Mouse (Mus musculus) lung, postnatal 10 days (tissue): ENCODE measurements around the gene Agl.

ENCODE experiments used
- DNase-seq: peaks from one replicate; pipeline ENCODE4 v3.0.0; 2021

Gene Agl

DNA sequence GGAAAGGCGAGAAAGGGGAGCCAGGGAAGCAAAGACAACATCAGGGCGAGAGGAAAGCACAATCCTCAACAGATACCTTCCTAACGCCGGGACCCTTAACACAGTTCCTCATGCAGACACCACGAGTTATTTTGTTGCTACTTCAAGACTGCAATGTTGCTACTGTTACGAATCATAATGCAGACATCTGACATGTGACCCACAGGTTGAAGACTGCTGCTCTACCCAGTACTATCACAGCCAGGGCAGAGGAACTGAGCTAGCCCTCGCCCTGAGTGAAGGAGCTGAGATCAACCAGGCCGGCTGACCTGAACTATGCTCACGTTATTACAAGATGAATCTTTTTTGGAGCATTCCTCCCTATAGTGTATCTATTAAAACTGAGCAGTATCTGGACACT, 67.0 kb downstream of the Agl start:
- no peak for DNase-seq

DNA sequence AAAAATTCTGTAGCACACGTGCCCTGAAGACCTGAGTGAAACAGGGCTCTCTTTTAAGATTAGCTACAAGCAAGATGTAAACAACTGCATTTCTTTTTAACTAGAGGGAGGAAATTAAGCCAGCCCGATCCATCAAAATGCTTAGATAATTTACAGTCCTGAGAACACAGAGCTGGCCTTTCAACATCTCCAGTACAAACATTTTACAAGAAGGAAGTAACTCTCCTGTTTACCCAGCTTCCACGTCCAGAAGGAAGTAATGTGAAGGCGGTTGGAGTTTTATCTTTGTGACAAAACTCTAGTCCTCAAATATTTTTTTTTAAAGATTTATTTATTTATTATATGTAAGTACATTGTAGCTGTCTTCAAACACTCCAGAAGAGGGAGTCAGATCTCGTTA, 67.9 kb downstream of the Agl start:
- DNase-seq, result no peak

DNA sequence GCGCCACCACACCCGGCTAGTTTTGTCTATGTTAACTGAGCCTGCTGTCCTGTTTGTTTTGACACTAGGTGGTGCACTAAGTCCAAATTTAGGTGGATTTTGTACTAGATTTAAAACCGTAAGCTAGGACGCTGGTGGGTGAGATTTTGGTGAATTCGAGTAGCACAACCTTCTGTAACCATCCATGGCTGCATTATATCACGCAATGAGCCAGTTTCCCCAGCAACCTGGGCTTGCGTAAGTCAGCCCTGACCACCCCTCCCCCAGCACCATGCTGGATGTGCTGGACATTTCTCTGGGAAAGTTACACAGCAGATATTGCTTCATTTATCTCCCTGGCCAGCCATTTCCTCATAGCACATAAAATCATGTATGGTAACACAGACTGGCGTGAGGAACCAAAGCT, 70.6 kb downstream of the Agl start:
- peak; percentile 23 for DNase-seq

GRCm38 (mm10) chr3:116729483-116730174, 78.3 kb downstream of the Agl start:
- no peak for DNase-seq

- DNase-seq, result peak; percentile 11
Observed at GRCm38 (mm10) chr3:116726807-116727206, 81.2 kb downstream of the Agl start.

GRCm38 (mm10) chr3:116723496-116724481, 84.2 kb downstream of the Agl start:
- no peak for DNase-seq

- no peak for DNase-seq
Observed at GRCm38 (mm10) chr3:116722980-116723379, 85.0 kb downstream of the Agl start.

- no peak for DNase-seq
Observed at GRCm38 (mm10) chr3:116718951-116719350, 89.0 kb downstream of the Agl start.

DNA sequence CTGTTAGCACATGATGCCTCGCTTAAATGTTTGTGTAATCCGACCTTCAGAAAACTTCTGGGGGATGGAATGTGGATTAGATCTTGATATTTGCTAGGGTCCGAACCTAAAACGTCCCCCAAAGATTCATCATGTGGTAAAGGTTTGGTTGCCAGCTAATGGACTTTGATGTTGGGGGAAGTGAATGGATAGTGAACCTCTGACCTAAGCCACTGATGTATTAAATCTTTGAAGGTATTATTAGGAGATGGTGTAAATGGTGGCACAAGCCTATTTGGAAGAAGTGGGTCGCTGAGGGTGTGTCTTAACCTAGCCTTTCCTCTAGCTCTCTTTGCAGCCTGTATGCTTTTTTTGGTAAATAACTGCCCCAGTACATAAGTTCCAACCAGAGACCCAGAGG, 94.9 kb downstream of the Agl start:
- DNase-seq, result no peak

DNA sequence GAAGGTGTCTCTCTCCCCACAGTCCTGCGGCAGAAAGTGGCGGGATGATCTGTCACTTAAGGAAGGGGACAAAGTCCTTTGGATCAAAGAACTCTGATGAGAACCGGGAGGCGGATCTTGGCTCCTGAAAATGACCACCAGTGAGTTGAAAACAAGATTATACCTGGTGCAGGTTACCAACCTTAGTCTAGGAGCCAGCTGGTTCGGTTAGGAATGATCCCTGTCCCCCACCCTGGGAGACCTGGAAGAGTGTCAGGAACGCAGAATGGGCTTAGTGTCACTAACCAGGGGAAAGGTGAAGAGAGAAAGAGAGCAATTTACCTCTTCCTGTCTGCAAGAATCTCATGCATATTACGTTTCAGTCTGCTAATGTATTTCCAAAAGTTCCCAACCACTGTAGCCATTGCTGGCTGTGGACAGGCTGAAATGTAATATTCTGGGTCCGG, 95.5 kb downstream of the Agl start, which contains the start of gene Slc35a3:
TSS of gene Slc35a3 (minus strand) at position 396 of the 446 bp plus-strand sequence.
- no peak for DNase-seq

DNA sequence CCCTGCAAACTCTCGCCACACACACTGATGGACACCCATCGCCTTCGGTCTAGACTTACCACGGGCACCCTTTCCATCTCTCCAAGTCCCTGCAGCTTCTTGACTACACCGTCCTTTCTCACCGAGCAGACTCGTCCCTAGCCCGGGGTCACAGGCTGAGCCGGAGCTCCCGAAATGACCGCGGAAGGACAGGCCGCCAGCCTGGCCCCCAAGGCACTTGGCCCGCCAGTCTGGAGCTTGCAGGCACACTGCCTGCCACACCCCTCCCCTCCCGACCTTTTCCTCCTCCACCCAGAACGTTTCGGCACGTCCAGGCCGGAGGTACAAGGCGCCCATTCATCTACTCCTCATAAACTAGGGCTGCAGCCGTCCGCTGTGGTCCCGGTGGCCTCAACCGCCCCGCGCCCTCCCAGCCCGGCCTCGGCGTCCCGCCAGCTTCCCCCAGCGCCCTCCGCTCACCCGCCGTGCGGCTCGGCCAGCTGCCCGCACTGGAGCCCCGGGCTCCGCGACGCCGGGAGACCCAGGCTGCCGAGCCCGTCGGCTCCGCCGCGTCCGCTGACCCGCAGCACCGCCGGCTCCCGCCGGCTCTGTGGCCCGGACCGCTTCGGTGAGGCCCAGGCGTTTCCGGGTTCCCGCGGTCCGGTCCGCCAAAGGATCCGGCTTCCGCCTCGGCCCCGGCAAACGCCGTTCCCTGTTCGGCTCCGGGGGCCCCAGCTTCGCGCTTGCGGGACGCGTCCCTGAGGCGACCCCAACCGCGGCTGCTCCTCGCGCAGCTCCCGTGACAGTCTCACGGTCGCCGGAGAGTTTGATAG, 96.1 kb downstream of the Agl start:
- DNase-seq, result peak; percentile 88

GRCm38 (mm10) chr3:116710941-116711340, 97.0 kb downstream of the Agl start:
- no peak for DNase-seq

- no peak for DNase-seq
Observed at GRCm38 (mm10) chr3:116705637-116706204, 102.2 kb downstream of the Agl start.

DNA sequence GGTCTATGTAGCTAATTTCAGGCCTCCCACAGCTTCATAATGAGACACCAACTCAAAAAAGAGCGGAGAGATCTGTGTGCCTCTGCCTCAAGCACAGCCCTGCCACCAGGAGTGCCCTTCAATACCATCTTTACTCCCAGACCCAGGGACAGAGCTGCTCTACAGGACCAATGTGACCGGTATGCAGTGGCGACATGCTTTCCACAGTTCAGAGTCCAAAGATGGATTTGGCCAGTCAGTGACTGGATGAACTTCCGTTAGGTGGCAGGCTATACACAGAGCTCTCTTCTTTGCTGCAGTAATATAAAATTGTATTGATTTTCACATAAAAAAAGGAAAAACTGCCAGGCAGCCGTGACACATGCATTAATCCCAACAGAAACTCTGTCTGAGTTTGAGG, 104.1 kb downstream of the Agl start:
- no peak for DNase-seq

- no peak for DNase-seq
Observed at GRCm38 (mm10) chr3:116702647-116703272, 105.2 kb downstream of the Agl start.

DNA sequence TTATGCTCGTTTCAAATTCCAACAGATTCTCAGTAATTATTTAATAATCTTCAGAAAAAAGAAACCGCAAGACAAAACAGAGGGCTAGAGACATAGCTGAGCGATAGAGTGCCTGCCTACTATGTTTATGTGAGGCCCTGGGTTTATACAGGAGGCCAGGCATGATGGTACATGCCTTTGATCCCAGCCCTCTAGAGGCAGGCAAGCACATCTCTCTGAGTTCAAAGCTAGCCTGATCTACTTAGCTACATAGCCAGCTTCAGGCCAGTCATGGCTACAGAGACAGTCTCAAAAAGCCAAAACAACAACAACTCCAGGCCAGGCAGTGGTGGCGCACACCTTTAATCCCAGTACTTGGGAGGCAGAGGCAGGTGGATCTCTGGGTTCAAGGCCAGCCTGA, 106.4 kb downstream of the Agl start:
- DNase-seq, result no peak

DNA sequence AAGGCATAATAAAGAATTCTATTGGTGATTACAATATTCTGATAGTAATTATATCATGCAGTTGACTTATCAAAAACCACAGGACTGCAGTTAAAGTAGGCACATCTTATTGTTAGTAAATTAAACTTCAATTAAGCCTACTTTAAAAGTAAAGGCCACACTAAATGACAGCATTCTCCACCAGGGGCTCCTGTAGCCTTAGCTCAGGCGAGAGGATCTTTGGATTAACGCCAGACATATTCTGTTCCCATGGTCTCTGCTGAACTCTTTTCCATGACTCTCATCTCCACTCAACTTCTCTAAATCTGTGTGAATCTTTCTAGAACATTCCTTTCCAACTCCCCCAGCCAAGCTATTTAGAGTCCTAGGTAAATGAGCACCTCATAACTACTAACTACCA, 109.2 kb downstream of the Agl start:
- peak; percentile 11 for DNase-seq

- no peak for DNase-seq
Observed at GRCm38 (mm10) chr3:116695666-116695985, 112.3 kb downstream of the Agl start.

DNA sequence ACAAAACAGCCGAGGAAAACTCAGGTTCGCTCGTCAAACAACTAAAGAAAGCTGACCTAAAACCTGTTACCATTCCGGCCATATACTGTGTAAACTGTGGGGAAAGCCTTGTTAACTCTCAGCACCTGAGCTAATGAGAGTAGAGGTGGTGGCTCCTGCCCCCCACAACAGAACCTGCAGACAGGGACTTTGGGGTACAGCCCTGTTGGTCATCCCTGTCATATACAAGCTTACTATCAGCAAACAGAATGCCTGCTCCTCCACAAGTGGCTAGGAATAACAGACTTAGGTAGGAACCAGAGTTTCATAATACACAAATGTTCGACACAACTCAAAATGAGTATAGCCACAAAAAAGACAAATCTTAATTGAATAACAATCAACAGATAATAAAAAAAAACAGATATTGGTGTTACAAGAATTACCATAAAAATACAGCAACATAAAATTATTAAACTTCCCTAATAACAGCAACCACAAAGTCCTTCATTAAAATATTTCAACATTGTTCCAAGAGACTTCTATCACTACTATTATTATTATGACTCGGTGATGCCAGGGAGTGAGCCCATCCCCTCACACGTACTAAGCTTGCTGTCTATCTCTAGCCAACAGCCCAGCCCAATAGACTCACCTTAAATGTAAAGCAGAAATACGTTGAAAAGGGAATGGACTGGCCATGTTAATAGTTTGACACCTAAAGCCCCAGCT, 112.9 kb downstream of the Agl start:
- DNase-seq, result no peak

DNA sequence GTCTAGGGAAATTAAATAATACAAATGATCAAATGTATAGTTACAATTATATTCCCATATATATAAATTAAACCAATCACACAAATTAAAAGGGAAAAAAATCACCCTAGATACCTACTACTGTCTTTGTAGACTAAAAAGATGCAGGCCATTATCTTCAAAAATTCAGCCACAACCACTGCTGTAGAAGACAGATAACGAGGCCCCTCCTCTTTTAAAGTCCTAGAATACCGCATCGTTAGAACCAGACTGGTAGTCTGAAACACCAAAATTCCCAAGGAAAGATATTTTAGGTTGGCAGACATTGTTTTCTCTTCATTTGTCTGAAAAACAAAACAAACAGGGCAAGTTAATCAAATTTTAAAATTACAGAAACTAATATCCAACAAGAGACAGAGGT, 113.7 kb downstream of the Agl start:
- no peak for DNase-seq
